Mouse (Mus musculus) embryo, embryonic 9.5 days (tissue): Measurements from ENCODE around the gene Lclat1.

Experiments
- DNase-seq: peaks from one replicate; pipeline ENCODE4 v3.0.0-alpha.2; 2017; ENCODE audit errors: extremely low spot score

Lclat1 gene

DNA sequence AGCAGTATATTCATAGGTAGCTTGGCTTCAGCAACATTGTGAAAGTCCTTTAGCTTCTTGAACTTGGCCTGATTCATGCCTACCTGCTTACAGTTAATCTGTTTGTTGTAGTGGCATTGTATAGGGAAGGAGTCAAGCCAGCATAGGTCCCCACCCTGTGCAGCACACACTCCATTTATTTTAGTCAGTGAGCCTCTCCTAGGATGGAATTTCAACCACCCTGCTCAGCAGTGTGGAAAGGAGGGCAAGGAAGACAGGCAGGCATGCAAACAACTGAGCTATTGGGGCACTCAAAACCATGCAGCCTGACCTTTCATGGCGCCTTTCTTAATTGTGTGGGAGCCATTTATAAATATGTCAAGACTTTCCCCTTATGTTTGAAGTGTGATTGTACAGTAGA lies 92.6 kb downstream of the Lclat1 start:
- DNase-seq: no peak

DNA sequence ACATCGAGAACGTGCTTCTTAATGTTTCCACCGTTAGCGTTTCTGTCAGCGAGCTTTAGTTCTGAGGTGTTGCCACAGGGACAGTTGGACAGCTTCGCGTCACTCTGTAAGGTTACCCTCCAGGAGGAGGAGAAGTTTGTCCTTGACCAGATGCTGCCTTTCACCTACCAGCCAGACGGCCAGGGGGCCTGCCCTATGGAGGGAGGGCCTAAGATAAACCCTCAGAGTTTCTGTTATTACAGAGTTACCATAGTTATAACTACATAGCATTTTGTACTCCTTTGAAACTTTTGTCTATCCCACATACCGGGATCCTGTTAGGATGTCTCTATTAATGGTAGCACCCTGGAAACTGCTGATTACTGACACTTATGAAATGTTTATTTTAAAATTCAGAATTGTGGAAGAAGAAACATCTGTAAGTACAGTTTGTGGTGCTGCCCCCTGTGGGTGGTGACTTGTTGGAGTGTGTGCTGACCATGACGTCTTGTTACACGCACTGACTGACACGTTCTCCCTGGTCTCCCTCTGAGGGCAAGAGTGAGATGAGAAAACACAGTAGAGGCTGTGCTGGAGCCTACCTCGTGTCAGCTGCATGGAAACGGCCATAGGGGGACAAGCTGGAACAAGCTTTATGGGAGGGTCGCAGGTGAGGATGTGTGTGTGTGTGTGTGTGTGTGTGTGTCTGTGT lies 96.0 kb downstream of the Lclat1 start:
- no peak for DNase-seq

DNA sequence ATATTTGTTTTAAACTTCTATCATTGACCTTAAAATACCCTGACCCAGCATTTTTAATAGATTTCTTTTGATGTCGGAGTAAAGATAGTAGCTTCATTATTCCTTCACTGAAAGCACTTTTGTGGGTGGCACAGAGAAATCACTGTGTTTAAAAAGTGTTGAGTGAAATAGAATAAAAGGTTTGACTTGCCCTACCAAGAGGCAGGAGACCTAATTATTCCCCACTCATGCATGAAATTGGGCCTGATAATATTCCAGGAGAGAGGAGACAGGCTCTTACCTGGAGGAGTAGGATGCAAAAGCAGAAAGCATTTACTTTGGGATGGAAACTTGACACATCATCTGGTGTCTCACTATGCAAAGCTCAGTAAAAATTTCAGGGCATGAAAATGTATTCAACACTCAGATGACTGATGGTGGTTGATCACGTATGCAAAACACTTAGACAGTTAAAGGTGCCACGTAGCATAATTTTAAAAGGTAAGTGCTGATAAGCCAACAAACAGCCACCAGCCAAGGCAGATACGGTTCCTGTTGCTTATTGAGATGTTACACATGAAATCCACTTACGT lies 103.3 kb downstream of the Lclat1 start:
- no peak for DNase-seq

DNA sequence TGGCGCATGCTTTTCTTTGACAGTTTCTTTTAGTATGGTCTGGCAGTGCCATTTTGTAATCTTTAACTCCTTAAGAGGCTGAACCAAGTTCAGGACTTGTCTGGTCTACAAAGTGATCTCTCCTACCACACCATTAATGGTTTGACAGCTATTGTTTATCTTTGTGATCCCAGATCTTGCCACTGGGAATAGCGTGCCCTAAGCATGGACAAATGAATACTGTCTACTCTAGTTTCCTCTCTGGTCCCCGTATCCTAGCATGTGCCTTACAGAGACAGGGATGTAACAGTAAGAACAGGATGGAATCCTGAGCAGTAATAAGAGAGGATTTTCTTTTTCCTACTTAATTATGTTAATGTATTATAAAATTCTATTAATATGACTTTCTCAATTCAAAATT lies 105.0 kb downstream of the Lclat1 start:
- no peak for DNase-seq

DNA sequence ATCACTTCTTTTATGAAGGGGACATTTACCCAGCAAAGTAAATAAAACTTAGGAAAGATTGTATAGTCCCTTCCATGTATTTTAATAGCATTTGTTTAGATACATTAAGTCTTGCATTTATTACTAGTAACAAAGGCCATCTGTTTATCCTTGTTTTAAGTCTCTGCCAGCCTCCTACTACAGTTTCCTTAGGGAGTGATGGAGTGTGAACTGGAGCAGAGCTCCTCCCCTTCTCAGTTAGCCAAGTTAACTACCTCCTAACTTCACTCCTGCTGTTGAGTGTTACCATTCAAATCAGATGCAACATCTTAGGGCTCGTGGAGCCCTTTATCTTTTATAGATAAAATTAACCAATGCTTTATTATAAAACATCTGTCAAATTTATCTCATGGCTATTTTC lies 105.4 kb downstream of the Lclat1 start:
- no peak for DNase-seq

DNA sequence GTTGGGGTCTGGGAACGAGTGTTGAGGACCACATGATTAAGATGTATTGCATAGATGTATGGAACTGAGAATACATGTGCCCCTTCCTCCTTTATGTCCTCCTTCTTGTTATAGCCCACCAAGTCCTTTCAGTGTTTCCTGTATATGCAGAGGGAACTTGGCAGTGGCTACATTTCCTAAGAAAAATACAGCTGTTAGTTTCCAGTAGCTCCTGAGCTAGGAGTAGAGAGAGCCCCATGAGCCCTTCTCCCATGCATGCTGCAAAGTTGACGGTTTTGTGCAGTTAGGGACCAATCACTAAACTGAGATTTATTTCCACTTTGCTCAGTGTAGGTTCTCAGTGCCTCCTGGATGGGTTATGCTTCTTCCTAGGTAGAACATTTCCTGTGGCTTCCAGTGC lies 105.9 kb downstream of the Lclat1 start:
- no peak for DNase-seq

DNA sequence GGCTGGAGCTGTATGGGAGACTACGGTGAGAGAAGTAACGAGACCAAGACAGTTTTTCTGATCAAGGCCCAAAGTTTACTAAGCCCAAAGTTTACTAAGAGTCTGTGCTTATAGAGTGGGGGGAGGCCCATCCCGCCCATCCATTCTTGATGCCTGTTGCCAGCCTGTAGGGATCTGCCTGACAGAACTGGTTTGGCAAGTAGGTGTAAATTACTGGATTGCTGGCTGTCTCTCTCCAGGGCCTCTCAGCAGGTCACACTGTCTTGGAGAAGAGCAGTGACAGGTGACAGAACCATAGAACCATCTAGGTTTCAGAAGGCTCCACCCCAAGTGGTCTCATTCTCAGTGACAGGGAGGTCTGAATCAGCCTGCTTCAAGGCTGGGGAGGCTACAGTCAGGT lies 109.5 kb downstream of the Lclat1 start:
- DNase-seq: no peak

DNA sequence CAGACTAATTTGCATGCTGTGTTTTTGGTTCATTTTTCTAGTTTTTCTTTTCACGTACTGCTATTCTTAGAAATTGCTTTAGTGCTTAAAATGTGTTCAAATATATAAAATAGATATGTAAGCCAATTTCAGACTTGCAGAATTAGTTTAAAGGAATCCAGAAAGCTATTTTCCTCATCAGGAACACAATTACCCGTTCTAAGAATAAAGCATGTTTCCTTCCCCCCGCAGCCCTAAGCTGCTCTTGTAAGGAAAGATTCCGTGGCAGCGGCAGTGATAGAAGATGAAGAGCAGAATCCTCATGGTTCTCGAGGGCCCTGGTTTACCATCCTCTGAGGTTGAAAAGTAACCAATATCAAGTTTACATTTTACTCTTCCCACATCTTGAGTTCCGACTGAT lies 113.0 kb downstream of the Lclat1 start:
- no peak for DNase-seq

DNA sequence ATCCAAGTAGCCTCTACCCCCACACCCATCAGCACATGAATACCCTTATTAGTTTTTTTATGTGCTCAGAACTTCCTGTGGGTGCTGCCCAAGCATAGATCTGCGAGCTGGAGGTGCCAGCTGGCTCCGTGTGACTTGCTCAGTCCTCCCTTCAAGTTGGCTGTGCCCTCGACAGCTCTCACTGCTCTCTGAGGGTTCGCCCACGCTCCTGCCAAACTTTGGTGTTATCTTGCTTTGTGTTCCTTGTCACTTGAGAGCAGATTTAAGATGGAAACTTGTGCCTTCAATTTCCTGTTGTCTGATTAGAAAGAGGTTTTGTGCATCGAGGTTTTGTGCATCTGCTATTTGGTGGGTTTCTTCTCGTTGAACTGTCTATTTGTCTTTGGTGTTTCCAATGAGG lies 114.3 kb downstream of the Lclat1 start:
- no peak for DNase-seq

DNA sequence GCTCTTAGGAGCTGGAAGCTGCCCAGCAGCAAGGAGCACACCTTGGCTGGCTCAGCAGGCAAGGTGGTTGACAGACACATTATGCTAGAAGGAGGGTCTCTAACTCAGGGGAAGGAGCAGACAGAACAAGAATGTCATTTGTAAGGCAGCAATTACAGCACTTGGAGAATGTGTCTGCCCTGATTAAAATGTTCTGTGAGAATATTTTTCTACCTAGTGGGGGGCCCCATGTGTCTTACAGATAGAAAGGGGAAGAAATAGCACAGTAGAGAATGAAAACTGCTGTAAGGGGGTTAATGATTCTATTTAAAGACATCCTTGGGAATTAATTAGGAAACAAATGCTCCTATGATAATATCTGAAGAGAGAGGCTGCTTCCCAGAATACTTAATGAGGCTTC lies 117.7 kb downstream of the Lclat1 start:
- no peak for DNase-seq

DNA sequence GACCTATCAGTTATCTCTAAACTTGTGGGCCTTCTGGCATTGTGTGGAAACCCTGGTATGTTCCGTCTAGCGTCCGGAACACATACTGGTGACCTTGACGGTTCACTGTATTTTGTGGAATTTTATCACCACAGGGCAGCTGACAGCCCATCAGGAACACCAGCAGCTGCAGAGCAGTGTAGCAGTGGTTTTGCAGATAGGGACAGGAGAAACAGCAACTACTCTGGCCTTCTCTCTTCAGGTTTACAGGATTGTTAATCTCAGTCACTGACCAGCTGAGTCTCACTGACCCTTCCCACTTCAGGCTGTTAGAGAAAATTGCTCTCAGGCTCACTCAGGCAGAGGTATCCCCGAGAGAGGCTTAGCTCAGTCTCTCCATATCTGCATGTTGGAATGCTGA lies 118.2 kb downstream of the Lclat1 start:
- no peak for DNase-seq

DNA sequence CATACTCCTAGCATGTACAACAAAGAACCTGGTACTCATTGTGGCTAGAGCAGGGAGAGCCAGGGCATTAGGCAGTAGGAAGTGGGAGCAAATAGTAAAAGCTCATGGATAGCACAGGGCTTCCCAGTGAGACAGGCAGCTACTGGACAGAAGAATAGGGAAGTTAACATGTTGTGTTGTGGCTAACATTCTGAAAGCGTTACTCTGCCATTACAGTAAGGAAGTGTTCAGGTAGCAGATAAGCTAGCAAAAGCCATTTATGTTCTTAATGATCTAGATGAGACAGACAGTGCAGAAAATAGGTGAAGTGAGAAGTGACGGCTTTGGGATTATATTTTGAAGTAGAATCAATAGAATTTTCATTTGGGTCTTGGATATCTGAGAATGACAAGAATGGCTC lies 118.8 kb downstream of the Lclat1 start:
- DNase-seq: no peak

DNA sequence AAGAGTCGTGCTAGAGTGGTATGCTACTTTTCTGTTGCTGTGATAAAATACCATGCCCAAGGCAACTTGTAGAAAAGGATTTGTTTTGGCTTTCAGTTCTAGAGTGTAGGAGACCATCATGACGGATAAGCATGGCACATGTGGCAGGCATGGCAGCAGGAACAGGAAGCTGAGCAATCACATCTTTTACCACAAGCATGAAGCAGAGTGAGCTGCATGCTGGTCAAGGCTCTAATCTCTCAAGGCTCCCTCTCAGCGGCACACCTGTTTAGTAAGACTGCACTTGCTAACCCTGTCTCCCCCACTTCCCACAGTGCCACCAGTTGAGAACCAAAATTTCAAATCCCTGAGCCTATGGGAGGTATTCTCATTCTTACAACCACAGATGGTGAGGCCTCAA lies 119.6 kb downstream of the Lclat1 start:
- no peak for DNase-seq

DNA sequence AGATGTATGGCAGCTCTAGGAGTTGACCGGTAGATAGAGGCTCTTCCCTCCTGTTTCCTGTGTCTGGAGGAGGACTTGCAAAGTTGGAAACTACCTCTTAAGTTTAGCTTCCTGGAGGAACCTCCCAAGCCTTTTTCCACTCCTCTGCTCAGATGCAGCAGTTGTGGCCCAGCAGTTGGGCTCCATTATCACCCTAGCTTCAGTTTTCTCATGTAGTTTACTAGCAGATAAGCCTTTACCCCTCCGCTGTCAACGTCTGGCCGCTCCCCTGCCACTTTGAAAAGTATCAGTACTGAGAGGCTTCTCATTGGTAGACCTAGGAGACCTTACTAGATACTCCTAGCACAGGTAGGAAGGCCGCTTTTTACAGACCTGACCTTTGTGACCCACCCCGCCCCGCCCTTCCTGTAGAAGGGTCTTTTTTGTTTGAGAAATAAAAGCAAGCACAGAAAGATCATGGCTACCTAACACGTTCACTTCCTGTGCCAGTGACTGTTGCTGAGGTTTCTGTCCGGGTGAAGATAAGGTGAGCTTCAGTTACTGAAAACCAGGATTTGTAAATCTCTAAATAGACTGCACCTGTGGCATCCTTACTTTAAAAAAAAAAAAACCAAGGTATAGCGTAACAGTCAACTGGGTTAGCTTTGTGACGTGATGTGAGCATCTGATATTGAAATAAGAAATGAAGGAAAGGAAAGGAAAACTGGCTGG lies 121.8 kb downstream of the Lclat1 start:
- no peak for DNase-seq

DNA sequence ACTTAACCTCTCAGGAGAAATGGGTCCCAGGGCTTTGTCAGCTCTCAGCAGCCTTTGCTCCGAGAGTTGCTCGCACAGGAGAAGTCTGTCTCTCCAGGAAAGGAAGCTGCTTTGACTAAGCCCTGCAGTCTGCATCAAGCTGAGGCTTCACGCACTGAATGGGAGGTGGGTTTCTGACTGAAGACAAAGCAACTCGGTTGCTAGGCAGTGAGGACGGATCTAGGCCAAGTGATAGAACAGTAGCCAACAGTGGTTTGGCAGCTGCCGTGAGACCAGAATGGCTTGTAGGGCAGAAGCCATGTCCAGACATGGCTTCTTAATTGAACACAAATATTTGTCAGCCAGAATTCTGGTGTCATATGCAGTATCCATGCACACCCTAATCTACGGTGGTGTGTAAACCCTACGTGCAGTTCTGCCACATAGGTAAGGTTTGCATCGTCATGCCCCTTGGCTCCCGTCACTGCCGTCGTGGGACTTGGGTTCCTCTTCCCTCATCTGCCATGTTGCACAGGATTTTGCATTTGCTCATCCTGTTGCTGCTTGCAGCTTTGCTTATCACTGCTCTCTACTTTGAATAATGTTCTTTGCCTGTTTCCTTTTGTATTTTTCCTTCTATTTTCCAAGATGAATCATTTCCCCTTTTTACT lies 122.7 kb downstream of the Lclat1 start:
- no peak for DNase-seq

DNA sequence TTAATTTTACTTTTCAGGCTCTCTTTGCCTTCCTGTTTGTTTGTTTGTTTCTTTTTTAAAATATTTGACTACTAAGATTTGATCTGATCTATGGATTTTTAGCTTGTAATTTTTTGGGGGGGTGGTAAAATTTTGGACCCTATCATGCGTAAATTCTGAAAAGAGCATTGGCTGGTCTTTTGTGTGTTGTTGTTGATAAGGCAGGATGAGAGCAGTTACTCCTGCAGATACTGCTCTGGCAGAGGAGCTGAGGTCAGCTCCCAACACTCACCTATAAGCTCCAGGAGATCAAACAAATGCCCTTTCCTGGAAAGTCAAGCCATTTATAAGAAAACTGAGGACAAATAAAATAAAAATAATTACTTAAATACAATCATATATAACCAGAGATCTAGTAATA lies 123.6 kb downstream of the Lclat1 start:
- no peak for DNase-seq

DNA sequence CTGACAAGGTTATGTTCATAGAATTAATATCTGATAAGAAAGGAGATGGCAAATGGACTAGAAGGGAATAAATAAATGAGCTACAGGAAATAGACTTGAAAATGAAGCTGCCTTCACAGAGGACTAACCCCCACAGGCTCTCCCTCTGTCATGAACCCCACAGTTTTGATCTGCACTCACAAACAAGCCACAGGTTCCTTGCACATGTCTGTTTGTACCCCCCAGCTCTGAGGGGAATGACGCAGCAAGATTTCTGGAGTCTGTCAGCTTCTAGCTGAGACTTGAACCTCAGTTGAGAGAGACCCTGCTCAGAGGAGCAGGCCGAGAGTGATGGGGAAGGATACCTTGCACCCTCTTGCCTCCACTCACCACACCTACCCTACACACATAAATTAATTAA lies 124.8 kb downstream of the Lclat1 start:
- DNase-seq: no peak

DNA sequence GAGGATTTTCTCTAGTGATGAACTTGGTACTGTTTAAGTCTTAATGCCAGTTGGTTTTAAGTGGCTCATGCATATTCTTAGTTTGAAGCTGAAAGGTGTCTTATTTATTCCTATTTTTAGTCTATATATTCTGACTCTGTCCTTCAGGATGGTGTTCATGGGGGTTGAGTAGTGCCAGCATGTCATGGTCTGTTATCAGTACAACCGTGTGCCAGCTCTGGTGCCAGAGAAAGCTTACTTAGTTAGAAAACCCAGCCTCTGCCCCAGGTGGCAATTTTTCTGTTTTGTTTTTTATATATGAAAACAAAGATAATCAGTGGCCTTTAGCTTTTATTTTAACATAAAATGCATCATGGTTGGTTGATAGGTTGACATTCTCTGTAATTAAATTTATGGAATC lies 126.2 kb downstream of the Lclat1 start:
- no peak for DNase-seq

DNA sequence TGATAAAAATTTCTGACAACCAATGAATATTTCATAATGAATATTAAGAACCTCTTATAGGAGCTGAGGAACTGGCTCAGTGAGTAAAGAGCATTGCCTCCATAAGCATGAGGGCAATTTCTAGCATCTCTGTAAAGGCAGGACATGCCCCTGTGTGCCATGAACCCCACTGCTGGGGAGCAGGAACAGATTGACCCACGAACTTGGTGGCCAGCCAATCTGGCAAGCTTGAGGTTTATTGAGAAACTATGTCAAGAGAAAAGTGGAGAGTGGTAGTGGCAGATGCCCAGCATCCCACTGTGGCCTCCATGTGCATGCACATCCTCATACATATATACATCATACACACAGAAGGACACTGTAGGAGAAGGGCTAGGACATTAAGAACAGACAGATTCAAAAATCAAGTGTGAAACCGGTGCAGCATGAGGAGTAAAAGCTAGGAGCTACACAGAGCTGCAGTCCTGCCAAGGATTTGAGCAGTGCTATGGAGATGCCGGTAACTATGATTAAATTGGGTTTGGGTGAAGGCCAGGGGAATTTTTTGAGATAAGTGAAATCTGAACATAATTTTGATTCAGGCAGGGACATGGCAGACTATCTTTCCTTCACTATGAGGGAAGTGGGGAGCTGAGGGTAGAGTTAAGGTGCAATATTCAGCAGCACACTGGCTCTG lies 129.5 kb downstream of the Lclat1 start:
- DNase-seq: no peak

DNA sequence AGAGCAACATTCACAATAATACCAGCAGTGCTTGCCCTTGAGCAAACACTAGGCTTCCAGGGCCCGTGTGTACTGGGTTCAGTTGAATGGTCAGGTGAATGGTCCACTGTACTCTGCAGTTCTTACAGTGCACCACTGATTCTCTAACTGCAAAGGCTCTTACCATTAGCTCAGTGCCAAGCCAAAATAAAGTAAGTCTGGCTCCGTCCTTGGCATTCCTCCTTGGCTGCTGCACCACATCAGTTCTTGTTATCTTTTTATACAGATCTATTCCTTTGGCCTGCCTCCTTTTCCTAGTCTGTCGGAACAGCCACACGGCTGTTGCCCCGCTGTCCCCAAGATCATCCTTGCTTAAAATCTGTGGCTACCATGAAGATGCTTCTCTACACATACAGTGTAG lies 130.7 kb downstream of the Lclat1 start:
- DNase-seq: no peak

DNA sequence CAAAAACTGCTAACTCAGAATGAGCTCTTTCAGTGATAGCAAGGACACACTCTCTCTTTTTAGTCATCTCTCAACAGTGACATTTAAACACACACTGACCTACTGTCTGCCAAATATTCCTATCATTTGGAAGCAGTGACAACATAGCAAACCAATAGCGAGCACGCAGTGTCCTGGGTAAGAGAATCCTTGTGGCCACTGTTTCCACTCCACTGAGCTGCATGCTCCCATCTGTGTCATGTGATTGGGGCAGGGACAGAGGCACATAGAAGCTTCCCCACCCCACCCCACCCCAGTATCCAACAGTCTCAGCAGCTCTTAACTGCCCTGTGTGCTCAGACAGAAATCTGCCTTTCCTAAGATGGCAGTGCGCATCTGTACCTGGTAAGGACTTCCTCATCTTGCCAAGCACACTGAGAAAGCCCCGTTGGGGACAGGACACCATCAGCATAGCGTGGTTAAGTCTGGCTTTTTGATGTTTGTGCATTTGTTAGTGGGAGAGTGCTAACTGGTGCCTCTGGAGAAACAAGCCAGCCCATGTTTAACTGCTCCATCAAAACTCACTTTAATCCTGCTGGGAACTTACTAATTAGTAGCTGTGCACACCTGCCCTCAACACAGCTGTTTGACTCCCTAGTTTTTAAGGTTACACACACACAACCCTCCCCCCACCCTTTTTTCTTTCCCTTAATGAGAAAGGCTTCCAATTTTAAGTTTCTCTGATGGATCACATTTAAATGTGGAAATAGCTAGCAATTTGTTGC lies 133.5 kb downstream of the Lclat1 start:
- DNase-seq: no peak

DNA sequence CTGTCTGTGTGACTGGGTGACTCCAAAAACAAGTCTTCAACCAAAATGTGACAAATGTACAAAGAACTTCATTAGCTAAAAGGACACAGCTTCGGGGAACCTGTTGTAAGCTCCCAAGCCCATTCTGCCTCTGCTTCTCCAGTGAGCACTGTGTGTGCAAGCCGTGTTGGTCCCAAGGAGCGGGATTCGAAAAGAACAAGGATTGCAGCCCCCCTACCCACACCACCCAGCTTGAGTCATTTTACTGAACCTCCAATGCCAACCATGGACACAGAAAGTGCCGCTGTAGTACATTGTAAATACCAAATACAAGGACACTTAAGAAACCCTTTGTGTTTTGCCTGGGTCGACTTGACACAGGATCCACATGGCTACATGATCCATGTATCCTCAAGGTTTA lies 135.9 kb downstream of the Lclat1 start:
- DNase-seq: no peak
